Mouse (Mus musculus): Measurements from ENCODE around the gene Gm20388. TPM values are rescaled to one million over a fixed set of nuclear protein-coding genes. Genes with fewer than 3 reads are reported as not detected.

Gene Gm20388
- total and polyA plus RNA-seq, 2 experiments from 2014 or later: 51.3 TPM; not detected in 1

DNA sequence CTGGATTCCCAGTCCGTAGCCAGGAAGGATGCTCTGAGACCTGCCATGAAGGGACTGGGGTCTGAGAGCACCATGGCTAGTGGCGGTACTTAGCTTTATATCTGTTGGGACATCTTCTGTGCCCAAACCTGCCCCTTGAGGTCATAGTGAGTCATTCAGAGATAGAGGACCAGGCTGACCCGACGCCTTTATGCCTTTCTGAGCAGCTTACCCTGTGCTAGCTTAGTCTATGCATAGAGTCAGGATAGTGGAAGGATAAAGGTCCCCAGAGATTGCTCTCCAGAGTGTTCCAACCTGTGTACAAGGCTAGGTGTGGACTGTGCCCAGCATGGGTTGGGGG lies 582.2 kb downstream of the Gm20388 start:
- WGBS: 74% methylated on average over 4 of the region's 4 CpGs
- Histone ChIP-seq H3K27ac (ENCODE audit: low read depth, low read length) (no peak overlapping the region), H3K36me3 (ENCODE audit: insufficient read depth) (no peaks in the 10 kb centered on the region), H3K4me2 (ENCODE audit: low read depth) (peak overlapping the region; percentile 91), H3K9ac (0 out of 2 replicates have a peak overlapping the region, but pooled peaks have one; percentile 28), H3K9me3 (ENCODE audit: low read length) (no peaks in the 10 kb centered on the region), H3K4me3 (ENCODE audit: low read depth, low read length) (peak overlapping the region; percentile 85), H3K27me3 (ENCODE audit: insufficient read depth, low read length) (no peaks in the 10 kb centered on the region), H3K4me1 (ENCODE audit: insufficient read depth) (peaks cover 41% of the 10 kb centered on the region)
- no peak for DNase-seq
- no peak for ATAC-seq
- no peak for TF ChIP-seq CTCF (IDR thresholded peaks at IDR 0.05; ENCODE audit: low read depth)

- Histone ChIP-seq H3K9me3 (ENCODE audit: low read length) (no peaks in the 10 kb centered on the region), H3K27me3 (ENCODE audit: insufficient read depth, low read length) (no peaks in the 10 kb centered on the region), H3K36me3 (ENCODE audit: insufficient read depth) (no peaks in the 10 kb centered on the region), H3K27ac (ENCODE audit: low read depth, low read length) (no peak overlapping the region), H3K4me2 (ENCODE audit: low read depth) (peak overlapping the region; percentile 91), H3K4me1 (ENCODE audit: insufficient read depth) (peaks cover 50% of the 10 kb centered on the region), H3K9ac (no peak overlapping the region), H3K4me3 (ENCODE audit: low read depth, low read length) (0 out of 2 replicates have a peak overlapping the region, but pooled peaks have one; percentile 85)
- DNase-seq: no peak
- WGBS: 53% methylated on average over 16 of the region's 16 CpGs
- no peak for ATAC-seq
- TF ChIP-seq CTCF (IDR thresholded peaks at IDR 0.05; ENCODE audit: low read depth): no peak
These were observed 583.1 kb downstream of the Gm20388 start for GRCm38 (mm10) chr8:120493508-120494464.

- Histone ChIP-seq H3K27ac (ENCODE audit: low read depth, low read length) (peak overlapping the region; percentile 50), H3K4me2 (ENCODE audit: low read depth) (peak overlapping the region; percentile 39), H3K9me3 (ENCODE audit: low read length) (no peaks in the 10 kb centered on the region), H3K4me3 (ENCODE audit: low read depth, low read length) (peak overlapping the region; percentile 17), H3K4me1 (ENCODE audit: insufficient read depth) (peaks cover 56% of the 10 kb centered on the region), H3K27me3 (ENCODE audit: insufficient read depth, low read length) (no peaks in the 10 kb centered on the region), H3K36me3 (ENCODE audit: insufficient read depth) (no peaks in the 10 kb centered on the region), H3K9ac (peak overlapping the region; percentile 31)
- WGBS: 28% methylated on average over 15 of the region's 15 CpGs
- ATAC-seq: 0 out of 2 replicates have a peak, but pooled peaks have one; percentile 26
- no peak for TF ChIP-seq CTCF (IDR thresholded peaks at IDR 0.05; ENCODE audit: low read depth)
- DNase-seq: no peak
These were observed 584.3 kb downstream of the Gm20388 start for GRCm38 (mm10) chr8:120494903-120495302.

DNA sequence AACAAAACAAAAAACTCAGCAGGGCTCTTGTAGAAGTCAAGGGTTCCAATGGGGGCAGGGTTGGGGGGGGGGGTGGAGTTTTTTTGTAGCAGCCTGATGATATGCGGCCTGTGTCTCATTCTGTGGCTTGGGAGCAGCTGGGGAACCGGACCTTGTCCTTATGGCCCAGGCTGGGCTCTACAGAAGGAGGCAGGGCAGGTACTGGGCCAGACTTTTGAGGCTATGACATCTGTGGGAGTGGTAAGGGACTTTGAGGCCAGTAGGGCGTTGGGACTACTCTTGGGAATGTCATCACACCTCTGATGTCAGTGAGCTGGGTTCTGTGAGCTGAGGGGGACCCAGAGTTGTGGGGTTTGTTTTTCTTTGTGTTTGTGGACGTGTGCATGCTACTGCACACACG lies 584.8 kb downstream of the Gm20388 start:
- Histone ChIP-seq H3K36me3 (ENCODE audit: insufficient read depth) (no peaks in the 10 kb centered on the region), H3K27ac (ENCODE audit: low read depth, low read length) (no peak overlapping the region), H3K4me3 (ENCODE audit: low read depth, low read length) (no peak overlapping the region), H3K27me3 (ENCODE audit: insufficient read depth, low read length) (no peaks in the 10 kb centered on the region), H3K4me2 (ENCODE audit: low read depth) (peak overlapping the region; percentile 39; the same call in 1 of the 2 replicates), H3K9me3 (ENCODE audit: low read length) (no peaks in the 10 kb centered on the region), H3K9ac (no peak overlapping the region), H3K4me1 (ENCODE audit: insufficient read depth) (peaks cover 56% of the 10 kb centered on the region)
- TF ChIP-seq CTCF (IDR thresholded peaks at IDR 0.05; ENCODE audit: low read depth): no peak
- ATAC-seq: no peak
- no peak for DNase-seq
- WGBS: 69% methylated on average over 5 of the region's 5 CpGs

DNA sequence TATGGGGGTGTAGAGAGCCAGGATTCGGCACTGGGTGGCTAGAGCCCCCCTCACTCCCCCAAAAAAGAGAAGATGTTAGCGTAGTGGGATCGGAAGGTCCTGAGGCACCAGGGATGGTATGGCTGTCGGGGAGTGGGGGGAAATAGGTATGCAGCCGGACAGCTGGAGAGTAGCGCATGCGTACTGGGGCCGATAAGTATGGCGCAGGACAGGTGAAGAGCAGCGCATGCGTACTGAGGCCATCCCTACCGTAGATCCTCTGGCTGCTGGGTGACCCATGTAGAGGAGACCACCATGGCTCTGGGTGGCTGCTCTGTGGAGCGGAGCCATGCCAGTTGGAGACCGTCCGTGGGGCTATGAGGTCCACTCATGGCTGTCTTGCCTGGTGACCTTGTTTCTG lies 585.8 kb downstream of the Gm20388 start:
- Histone ChIP-seq H3K4me2 (ENCODE audit: low read depth) (no peak overlapping the region), H3K4me3 (ENCODE audit: low read depth, low read length) (no peak overlapping the region), H3K4me1 (ENCODE audit: insufficient read depth) (peaks cover 50% of the 10 kb centered on the region), H3K36me3 (ENCODE audit: insufficient read depth) (no peaks in the 10 kb centered on the region), H3K27ac (ENCODE audit: low read depth, low read length) (no peak overlapping the region), H3K27me3 (ENCODE audit: insufficient read depth, low read length) (no peaks in the 10 kb centered on the region), H3K9ac (no peak overlapping the region), H3K9me3 (ENCODE audit: low read length) (no peaks in the 10 kb centered on the region)
- DNase-seq: no peak
- WGBS: 97% methylated on average over 15 of the region's 15 CpGs
- no peak for ATAC-seq
- TF ChIP-seq CTCF (IDR thresholded peaks at IDR 0.05; ENCODE audit: low read depth): no peak

DNA sequence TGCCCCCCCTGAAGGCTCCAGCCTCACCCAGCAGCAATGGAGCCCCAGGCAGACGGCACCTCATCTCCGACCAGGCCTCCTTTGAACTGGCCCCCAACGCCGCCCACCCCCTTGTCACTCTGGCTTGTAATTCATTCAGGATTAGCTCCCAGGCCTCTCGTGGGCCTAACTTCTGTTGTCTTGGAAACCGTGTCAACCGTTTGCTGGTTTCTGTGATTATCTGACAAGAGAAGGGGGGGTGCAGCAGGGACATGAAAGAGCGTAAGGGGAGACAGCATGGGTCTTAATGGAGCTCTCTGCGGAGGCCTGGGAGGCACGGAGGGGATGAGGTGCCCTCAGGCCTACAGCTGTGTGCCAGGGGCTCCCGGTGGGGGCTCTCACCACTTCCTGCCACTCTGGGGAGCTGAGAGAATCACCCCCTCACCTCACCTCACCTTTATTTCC lies 586.9 kb downstream of the Gm20388 start:
- ATAC-seq (peak; percentile 25; the same call in 1 of the 2 replicates), DNase-seq (no peak)
- no peaks in the 10 kb centered on the region for H3K27me3 ChIP-seq (ENCODE audit: insufficient read depth, low read length)
- no peaks in the 10 kb centered on the region for H3K9me3 ChIP-seq (ENCODE audit: low read length)
- TF ChIP-seq CTCF (IDR thresholded peaks at IDR 0.05; ENCODE audit: low read depth): no peak
- H3K27ac ChIP-seq (ENCODE audit: low read depth, low read length): no peak overlapping the region
- no peaks in the 10 kb centered on the region for H3K36me3 ChIP-seq (ENCODE audit: insufficient read depth)
- H3K4me2 ChIP-seq (ENCODE audit: low read depth): peak overlapping the region; percentile 28
- H3K4me1 ChIP-seq (ENCODE audit: insufficient read depth): peaks cover 44% of the 10 kb centered on the region
- WGBS: 15% methylated on average over 11 of the region's 11 CpGs
- no peak overlapping the region for H3K4me3 ChIP-seq (ENCODE audit: low read depth, low read length)
- peak overlapping the region; percentile 11; the same call in 1 of the 2 replicates for H3K9ac ChIP-seq

GRCm38 (mm10) chr8:120498349-120498831 lies 587.7 kb downstream of the Gm20388 start:
- Histone ChIP-seq H3K4me3 (ENCODE audit: low read depth, low read length) (no peak overlapping the region), H3K9me3 (ENCODE audit: low read length) (no peaks in the 10 kb centered on the region), H3K27ac (ENCODE audit: low read depth, low read length) (no peak overlapping the region), H3K36me3 (ENCODE audit: insufficient read depth) (no peaks in the 10 kb centered on the region), H3K27me3 (ENCODE audit: insufficient read depth, low read length) (no peaks in the 10 kb centered on the region), H3K9ac (0 out of 2 replicates have a peak overlapping the region, but pooled peaks have one; percentile 2), H3K4me1 (ENCODE audit: insufficient read depth) (peaks cover 35% of the 10 kb centered on the region), H3K4me2 (ENCODE audit: low read depth) (peak overlapping the region; percentile 23)
- TF ChIP-seq CTCF (IDR thresholded peaks at IDR 0.05; ENCODE audit: low read depth): no peak
- WGBS: 35% methylated on average over 4 of the region's 4 CpGs
- DNase-seq: no peak
- no peak for ATAC-seq

Measured in forebrain, postnatal 0 days (tissue).